Mouse (Mus musculus): ENCODE data around the gene Notch2.

Gene Notch2

DNA sequence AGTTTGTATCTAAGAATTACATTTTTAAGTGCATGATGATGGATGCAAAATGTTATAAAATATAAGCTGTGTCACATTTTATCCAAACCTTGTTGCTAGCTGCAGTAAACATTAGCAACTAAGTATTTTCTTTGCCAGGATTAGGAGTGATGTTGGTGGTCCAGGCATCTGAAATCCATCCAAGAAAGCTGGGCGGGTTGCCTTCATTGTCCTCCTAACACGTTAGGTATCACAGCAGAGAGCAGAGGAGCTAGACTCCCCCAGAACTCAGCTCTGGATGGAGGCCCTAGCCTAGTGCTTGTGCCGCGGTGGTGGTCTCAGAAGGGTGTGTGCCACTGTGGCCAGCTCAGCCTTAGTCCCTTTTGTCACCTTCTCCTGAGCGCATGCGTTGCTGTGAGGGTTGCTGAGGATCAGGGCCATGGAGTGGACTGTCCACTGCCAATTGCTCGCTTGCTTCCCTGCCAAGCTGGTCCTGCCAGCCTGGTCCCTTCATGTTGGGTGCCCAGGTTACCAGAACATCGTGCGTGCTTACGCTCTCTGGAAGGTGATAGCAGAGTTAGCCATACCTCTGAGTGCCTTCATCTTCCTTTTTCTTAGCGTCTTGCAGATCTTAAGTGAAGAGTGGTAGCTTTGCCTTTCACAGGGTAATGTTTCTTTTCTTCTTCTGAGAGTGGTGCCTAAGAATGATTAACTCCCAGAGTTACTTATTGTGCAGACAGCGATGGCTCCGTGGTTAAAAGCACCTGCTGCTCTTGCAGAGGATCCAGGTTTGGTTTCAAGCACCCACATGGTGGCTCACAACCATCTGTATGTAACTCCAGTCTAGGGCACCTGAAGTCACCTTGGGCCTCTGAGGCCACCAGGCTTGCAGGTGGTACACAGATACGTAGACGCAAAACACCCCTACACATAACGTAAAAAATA is 39.4 kb downstream of the Notch2 start:
- DNase-seq (ENCODE audit: low spot score), result no peak

DNA sequence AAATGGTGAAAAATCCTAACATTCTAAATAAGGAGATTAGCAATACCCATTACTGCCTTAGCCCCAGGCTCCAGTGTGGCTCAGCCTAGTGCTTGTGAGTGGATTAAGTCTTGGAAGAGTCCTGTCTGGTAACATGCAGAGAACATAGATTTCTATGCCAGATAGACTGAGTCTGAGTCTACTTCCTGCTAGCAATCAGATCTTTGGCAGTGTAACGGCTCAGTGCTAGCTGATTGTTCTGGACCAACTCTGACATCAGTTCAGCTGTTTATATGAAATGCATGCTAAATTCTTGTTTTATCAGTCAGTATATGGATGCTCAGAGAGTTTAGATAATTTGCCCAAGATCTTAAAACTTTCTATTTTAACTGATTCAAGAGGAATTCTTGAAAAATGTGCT is 40.5 kb downstream of the Notch2 start:
- DNase-seq (ENCODE audit: low spot score), result no peak

DNA sequence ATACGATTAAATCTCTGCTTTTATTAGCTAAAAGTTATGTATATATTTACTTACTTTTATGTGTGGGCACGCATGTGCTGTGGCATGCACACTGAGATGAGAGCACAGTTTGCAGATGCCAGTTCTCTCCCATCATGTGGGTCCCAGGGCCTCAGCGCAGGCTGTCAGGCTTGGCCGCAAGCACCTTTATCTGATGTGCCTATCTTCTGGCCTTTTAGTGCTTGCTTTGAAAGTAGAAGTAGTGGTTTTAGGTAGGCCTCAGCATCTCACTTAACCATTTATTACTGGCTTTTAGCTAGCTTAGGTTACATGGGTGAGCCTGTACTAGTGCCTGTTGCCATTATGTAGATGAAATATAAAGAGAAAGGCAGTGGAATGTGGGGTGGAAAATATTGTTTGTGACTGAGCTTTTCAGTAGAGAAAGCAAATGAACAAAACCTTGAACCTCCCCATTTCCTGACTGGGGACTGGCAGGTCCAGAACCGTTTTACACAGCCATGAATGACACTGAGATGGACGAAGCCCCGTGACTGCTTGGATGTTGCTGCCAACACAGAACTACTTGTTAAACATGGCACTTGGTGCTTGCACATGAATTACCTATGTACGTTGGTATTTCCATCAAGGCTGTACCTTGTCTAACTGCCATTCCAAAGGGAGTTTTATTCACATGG is 41.1 kb downstream of the Notch2 start:
- DNase-seq (ENCODE audit: low spot score), result no peak

DNA sequence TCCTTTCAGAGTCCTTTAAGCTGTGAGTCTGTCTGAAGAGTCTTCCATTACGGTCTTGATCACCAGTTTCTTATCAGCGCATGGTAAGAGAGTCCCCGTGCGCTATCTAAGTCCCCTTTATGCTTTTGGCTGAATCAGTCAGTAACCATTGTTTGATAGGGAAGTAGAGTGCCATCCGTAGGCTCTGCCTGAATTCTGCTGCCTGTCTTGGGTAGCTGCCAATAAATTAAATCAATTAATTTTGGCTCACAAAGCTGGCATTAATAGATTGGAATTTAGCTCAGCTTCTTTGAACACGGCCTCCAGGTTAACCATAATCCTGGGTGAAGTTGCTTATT is 41.6 kb downstream of the Notch2 start:
- no peak for DNase-seq (ENCODE audit: low spot score)

DNA sequence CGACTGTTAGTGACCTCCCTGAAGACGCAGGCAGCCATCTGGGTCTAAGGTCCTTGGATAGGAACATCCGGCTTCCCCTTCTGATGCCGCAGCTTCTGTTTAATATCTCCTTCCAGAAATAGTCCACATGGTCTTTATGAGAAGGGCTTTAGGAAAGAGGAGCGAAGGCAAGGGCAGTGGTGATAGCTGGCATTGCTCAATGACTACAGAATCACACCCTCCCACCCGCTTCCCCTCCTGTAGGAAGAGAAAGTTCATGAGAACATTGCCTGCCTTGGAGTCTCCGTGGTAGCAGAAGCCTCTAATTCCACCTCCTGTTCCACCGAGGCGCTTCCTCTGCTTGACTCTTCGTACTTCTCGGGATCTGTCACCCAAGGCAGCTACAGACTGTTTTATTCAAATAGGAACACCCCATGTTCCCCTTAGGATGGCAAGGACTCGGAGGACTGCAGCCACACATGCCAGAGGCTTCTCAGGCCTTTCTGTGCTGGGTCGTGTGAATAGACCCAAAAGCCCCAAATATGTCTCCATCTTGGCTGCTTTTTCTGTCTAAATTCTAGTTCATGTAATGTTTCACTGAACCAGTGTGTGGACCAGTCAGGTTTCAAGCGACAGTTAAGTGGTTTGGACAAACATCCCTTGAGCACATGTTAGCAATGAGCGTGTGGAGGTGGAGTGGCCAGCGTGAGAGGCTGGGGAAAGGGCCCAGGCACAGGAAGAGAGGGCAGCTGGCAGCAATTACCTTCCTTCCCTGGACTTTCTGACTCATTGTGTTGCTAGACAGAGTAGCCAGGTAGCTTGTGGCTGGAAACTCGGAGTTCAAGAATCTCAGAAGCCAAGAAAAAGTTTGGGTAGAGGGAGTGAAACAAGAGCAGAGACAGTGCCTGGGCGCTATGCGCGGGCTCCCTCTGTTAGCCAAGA is 42.7 kb downstream of the Notch2 start:
- DNase-seq (ENCODE audit: low spot score), result no peak

DNA sequence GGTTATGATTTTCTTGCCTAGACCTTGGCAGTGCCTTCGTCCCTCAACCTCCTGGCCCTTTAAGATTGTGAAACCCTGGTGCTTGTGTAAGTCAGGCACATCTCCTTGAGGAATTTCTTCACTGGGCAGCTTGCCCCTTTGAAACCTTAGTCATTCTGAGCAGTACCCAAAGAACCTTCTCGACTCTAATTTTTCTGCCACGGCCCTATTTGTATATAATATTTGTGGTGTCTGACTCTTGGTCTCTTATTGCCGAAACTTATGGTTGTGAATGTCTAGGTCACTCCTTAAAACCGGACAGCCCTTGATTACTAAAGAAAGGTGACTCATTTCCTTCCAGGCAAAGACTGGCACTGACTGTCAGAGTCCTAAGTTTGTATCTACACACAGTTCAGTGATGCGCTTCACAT is 43.6 kb downstream of the Notch2 start:
- peak; percentile 29 for DNase-seq (ENCODE audit: low spot score)

DNA sequence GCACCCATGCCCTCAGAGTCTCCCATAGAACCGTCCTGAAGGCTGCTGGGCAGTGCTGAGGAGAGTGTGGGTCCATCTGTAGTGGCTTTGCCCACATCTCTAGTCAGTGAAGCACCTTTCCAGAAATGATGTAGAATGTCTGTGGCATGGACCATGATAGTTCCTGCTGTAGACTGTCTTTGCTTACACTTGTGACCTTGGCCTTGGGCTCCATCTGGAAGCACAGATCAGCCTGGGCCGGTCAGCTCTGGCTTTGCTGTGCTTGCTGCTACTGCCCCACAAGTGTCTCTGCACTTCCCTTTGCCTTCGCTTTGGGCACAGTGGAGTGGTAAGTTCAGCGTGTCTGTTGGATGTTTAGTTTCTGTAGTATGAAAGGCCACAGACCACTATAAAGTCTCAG is 45.7 kb downstream of the Notch2 start:
- no peak for DNase-seq (ENCODE audit: low spot score)

DNA sequence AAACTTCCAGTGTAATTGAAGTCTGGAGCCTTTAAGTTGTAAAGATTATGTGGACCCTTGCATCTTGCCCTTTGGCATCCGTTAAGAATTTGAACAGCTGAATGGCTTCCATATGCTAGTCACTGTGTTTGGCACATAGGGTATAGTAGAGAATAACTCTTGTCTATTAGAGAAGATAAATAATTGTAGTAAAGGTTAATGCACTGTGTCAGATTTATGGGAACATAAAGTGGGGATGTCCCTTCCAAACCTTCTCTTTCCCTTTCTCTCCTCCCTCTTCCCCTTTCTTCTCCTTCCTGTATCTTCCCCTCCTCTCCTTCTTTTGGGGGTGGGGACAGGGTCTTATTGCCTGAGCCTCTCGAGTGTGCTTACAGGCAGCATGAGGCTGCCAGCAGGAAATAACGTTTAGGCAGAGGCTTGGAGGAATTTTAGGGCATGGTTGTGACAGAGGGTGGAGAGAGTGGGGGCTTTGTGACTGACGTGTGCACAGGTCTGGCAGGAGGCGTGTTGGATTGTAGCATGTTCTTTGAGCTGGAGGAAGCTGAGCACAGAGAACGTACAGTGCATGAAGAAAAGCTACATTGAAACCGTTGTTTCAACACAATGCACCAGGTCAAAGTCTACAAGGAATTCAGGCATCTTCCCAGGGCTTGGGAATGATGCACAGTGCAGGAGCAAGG is 47.8 kb downstream of the Notch2 start:
- no peak for DNase-seq (ENCODE audit: low spot score)

DNA sequence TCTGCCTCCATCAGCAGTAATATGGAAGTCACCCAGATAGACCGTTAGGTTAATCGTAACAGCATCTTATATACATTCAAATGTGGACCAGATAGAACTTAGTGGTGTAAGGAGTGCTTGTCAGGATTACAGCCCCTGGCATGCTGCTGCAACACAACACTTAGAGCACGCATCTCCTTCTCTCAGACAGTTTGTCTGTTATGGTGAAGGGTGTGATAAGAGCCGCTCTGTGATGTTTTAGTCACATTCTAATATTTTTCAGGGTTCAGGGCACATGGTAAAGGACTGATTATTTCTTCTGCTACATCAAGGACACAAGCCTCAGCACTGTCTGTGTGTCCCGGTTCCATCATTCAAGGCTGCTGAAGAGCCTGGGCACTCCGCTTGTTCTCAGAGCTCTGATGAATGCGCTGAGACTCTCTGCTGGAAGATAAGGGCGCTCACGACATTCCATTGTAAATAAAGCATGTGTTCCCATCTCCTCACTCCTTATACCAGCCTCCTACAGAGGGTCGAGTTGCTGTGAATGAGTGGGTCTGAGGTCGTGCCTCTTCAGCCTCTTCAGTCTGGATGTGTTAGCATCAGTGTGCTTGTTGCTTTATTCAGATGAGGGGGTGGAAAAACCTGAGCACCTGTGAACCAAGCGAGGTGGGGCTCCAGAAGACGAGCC is 48.5 kb downstream of the Notch2 start:
- no peak for DNase-seq (ENCODE audit: low spot score)

DNA sequence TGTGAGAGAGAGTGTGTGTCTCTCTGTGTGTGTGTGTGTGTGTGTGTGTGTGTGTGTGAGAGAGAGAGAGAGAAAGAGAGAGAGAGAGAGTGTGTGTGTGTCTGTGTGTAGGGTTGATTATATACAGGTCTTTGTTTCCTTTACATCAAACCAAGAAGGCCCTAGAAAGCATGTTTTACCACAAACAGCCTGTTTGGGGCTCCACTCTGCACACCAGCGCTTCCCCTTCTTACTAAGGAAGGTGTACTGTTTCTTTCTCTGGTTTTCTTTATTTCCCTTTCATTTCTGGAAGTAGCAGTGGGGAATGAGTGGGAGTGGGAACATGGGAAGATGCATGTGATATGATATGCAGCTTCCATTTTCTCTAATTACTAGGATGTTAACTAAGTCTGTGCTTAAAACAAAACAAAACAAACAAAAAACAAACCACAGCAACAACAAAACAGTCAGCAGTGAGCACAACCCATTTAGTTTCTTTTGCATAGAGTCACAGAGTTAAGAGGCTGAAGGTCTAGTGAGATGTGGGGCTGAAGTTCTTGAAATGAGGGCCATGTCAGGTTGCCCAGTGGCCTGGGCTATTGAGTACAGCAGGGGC is 49.4 kb downstream of the Notch2 start:
- no peak for DNase-seq (ENCODE audit: low spot score)

DNA sequence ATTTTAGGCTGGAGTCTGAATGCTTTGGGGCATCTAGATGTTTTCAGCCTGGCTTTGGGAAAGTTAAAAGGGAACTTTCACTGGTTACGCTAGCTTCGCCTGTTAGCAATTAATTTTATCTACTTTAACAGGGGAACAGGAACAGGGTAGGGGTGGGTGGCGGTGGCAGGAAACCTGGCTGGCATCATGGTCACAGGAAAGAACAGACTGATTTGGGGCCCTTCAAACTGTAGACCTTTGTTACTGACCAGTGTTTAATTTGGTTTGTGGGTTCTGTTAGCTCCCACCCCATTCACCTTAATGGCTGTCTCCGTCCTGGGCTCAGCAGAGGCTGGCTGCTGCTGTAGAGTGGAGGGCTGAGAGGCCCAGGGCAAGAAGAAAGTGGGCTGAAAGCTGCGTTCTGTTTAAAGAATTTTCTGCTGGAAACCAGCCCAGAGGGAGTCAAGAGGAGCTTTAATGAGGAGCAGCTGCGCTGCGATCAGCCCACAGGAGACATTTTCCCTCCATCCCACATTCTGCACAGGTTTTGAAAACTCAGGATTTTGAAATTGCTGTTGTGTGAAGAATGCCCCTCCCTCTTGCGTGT is 50.0 kb downstream of the Notch2 start:
- peak; percentile 42 for DNase-seq (ENCODE audit: low spot score)

DNA sequence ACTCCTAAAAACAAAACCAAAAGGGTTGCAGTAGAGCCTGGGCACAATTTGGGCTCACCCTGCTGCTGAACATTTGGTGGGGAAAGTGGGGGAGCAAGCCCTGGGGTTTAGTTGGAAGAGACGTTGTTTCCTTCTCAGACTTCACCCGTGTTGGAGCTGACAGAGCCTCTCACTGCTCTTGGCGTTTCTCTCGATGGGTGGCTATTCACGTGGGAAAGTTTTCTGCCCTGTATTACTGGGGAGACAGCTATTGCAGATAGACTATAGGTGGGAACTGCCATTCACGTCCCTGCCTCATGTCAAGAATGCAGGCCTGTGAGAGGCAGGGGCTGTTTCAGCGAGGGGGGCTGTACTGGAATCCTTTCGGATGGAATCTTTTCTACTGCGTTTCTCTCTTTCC is 50.5 kb downstream of the Notch2 start:
- DNase-seq (ENCODE audit: low spot score), result no peak

DNA sequence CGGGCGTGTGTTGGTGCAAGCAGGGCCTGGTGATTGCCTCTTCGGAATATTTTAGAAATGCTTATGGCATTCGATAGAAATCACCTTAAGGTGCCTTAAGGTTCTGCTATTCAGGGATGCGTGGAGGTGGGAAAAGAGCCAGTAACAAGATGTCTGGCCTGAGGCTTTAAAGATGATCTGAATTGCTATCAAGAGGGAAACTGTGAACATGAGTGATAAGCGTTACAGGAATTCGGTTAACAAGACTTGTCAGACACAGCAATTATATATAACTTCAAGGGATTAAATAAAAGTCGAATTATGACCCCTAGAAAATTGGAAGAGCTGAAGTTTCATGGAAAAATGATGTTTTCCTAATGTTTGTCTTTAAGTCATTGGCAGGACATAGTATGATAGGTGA is 51.7 kb downstream of the Notch2 start:
- no peak for DNase-seq (ENCODE audit: low spot score)

DNA sequence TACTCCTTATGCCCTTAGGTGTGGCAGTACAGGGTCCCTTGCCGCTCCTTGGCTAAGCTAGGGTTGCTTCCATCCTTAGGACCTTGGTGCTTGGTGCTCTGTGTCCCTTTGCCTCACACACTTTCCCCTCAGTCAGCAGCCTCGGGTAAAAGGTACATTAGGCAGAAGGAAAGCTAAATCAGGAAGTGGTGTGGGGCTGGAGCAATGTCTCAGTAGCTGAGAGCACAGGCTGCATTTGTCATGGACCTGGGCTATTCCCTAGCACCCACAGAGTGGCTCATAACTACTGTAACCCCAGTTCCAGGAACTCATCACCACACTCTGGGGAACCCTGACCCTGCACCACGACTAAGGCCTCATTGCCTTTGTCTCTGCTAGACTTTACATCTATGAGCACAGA is 53.1 kb downstream of the Notch2 start:
- no peak for DNase-seq (ENCODE audit: low spot score)

DNA sequence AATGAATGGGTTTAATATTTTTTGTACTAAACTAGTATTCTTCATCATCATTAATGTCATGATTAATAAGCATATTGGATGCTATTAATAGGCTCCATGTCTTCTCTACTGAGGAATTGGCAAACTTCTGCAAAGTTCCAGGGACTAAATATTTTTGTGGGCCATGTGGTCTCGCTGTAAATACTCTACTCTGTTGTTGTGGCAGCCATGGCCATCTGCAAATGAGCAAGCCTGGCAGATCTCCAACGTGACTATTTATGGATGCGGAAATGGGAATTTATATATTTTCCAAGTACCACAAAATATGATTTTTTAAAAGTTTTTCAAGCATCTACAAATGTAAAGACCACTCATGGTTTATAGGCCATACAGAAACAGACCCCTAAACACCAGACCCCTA is 54.1 kb downstream of the Notch2 start:
- no peak for DNase-seq (ENCODE audit: low spot score)

DNA sequence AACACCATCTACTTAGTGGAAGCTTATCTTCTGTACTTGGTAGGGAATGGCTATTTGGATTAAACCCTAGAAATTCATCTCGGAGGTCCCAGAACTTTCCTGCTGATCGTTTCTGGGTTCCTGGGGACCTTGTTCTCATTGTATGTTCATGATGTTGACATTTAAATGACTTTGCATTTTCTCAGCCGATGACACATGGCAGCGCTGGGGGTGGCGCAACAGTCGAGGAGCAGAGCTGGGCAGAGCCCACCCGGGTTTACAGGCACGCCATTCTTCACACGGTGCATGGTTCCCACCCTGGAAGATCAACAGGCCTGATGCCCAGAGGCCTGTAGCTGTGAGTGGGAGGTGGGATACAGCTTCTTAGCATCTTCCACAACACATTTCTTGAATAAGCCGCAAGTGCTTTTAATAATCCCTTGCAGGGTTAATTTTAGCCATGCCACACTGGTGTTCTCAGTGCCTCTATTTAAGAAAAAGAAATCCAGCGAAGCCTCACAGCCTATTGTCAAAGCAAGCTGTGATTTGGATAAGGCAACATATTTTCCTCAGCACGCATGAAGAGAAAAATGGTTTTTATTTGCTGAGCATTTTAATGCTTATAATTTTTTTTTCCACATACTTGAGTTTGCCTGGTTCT is 54.6 kb downstream of the Notch2 start:
- DNase-seq (ENCODE audit: low spot score), result no peak

DNA sequence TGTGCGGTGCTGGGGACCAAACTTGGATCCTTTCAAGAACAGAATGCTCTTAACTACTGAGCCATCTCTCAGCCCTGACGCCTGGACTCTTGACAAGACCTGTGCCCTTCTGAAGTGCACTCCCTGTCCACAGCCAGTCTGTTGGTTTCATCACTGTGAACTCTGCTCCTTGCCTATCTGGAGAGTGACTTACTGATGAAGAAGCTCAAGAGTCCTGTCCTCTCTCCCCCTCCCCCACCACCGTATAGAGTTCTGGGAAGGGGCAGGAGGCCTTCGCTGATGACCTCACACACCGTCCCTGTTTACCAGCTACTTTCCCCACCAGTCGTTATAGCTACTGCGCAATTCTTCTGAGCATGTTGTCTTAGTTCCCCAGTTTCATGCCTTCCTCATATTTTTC is 55.8 kb downstream of the Notch2 start:
- no peak for DNase-seq (ENCODE audit: low spot score)

DNA sequence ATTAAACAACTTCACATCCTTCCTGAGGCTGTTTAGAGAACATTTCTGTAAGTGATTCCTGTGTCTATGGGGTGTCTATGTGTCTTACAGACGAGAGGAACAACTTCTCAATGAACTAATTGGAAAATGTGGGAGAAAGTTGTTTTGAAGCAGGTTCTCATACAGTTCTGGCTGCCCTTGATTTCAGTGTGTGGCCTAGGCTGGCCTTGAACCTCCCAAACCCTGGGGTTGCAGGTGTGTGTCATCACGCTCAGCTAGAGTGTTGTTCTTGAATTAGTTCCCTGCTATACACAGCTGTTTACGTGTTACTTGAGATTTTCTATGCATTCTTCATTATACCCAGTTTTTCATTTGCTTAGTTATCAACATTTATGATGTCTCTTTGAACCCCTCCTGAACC is 56.5 kb downstream of the Notch2 start:
- DNase-seq (ENCODE audit: low spot score), result no peak

DNA sequence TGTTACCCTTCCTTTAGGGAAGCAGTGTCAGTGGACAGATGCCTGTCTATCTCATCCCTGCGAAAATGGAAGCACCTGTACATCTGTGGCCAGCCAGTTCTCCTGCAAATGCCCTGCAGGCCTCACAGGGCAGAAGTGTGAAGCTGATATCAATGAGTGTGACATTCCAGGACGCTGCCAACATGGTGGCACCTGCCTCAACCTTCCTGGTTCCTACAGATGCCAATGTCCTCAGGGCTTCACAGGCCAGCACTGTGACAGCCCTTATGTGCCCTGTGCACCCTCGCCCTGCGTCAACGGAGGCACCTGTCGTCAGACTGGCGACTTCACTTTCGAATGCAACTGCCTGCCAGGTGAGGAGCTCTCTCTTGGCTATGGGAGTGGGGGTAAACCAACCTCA is 59.2 kb downstream of the Notch2 start:
- no peak for DNase-seq (ENCODE audit: low spot score)

DNA sequence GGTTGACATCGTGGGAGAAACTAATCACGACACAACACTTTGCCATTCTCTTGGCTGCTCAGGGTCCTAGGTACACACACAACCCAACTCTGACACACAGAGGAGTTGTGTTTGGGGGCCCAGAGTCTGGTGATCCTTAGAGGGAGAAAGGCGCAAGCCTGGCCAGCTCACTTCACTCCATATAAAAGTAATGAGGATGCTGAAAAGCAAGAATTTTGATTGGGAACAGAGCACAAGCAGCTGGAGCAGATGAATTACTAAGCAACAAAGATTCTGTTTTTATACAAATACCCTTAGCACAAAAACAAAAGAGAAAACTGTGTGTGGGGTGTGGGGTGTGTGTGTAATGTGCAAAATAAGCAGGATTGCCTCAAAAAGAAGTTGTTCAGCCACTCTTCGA is 60.2 kb downstream of the Notch2 start:
- no peak for DNase-seq (ENCODE audit: low spot score)

All from urinary bladder, postnatal 25 days (tissue).